Mouse (Mus musculus): ENCODE results near the gene Cntn1. TPM values are rescaled to one million over a fixed set of nuclear protein-coding genes. Genes with fewer than 3 reads are reported as not detected.
A peak's percentile ranks its signal among the peaks of the same experiment; 100 is the strongest.
"Not testable (repeated sequence)": the region's sequence is repeated elsewhere in the genome, so short reads cannot be mapped to it uniquely, and the experiment has no call there.

The Cntn1 gene
- polyA plus RNA-seq, 1 experiment = 0.48 TPM

DNA sequence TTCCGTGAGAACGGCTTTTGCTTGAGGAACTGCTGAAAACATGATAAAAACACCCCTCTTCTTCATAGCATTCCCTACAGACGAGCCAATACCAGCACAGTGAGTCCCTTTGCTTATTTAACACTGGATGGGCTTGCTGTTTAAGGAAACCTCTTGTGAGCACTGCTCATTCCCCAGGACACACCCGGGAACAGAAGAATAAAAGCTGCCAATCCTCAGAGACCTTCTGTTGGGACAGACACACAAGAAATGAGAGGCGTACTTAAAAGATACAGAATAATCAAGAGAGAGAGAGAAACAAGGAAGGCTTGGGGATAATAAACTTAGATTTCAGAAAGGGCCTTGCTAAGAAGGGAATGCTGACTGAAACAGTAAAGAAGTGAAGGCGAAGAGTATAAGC, 184.9 kb downstream of the Cntn1 start:
- WGBS = 58% methylated on average over 6 of the region's 6 CpGs
- DNase-seq (ENCODE audit: low read depth, low spot score) = no peak

DNA sequence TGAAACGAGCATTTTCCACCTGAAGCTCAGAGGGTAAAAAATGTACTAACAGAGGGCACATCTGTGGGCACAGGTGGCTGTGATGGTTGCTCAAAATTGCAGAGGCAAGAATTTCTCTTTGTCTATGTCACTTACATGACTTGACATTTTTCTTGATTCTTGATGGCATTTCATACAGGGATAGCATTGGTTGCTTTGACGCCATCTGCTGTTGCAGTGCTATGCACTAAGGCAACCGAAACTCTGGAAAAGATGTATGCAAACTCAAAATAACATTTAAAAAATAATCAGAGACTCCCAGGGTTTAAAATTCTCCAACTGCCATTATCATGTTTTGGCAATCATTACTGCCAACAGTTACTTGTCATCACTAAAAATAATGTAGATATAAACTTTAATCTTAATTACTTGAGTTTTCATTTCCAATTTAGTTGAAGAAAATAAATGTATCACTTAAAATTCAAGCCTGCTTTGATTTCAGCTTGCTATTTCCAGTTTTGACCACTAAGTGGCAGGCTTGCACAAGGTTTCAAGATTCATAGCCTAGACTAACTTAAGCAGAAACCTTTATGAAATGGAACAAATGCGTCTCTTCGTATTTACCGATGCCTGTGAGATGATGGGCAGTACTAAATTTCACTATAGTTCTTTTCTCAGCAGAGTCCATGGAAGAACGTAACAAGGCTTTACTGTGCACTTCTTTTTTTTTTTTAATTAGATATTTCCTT, 214.2 kb downstream of the Cntn1 start:
- DNase-seq (ENCODE audit: low read depth, low spot score) = peak; percentile 7
- 16% methylated on average over 7 of the region's 7 CpGs for WGBS

GRCm38 (mm10) chr15:92268341-92268740, 217.4 kb downstream of the Cntn1 start:
- no peak for DNase-seq (ENCODE audit: low read depth, low spot score)
- 66% methylated on average over 3 of the region's 3 CpGs for WGBS

GRCm38 (mm10) chr15:92268741-92269322, 217.9 kb downstream of the Cntn1 start:
- 79% methylated on average over 18 of the region's 18 CpGs for WGBS

GRCm38 (mm10) chr15:92271801-92272365, 220.9 kb downstream of the Cntn1 start:
- DNase-seq (ENCODE audit: low read depth, low spot score) = no peak
- 80% methylated on average over 6 of the region's 6 CpGs for WGBS

More at GRCm38 (mm10) chr15:92268741-92269322, 217.9 kb downstream of the Cntn1 start:
- no peak for DNase-seq (ENCODE audit: low read depth, low spot score)

GRCm38 (mm10) chr15:92276826-92277225, 225.9 kb downstream of the Cntn1 start:
- no peak for DNase-seq (ENCODE audit: low read depth, low spot score)
- whole genome bisulfite sequencing = 36% methylated on average over 4 of the region's 4 CpGs

DNA sequence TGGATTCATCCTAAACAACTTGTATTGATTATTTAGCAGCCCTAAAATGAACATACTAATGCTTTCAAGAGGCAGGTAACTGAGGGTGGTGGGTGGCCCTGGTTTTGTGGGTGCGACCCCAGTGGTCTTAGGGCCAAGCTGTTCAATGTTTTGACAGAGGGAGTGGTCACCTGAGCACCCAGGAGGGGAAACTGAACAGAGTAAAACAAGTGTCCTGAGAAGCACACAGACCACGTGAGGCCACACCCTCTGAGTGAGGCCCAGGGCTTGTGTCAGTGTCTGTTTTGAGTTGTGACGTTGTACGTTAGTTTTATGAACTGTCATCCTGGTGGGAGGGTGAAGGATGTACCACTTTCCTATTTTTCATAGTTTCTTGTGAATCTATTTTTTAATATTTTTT, 227.0 kb downstream of the Cntn1 start:
- 56% methylated on average over 4 of the region's 4 CpGs for WGBS
- no peak for DNase-seq (ENCODE audit: low read depth, low spot score)

- WGBS = 70% methylated on average over 6 of the region's 6 CpGs
Measured at GRCm38 (mm10) chr15:92280966-92281365, 230.0 kb downstream of the Cntn1 start.

DNA sequence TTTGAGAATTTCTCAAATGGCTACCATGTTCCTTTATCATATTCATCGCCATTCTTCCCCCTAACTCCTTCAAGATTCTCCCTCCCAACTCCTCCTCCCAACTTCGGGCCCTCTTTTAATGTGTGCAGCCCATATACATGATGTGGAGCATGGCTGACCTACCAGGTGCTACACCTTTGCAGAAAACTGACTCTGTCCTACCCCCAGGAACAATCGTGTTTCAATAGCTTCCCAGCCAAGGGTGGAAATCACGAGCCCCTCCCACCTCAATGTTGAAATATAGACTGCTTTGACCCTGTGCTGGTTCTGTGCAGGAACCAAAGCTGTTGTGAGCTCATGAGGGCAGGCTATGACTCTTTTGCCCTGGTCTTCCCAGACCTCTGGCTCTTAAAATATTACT, 236.7 kb downstream of the Cntn1 start:
- WGBS = 71% methylated on average over 4 of the region's 4 CpGs
- no peak for DNase-seq (ENCODE audit: low read depth, low spot score)

More at GRCm38 (mm10) chr15:92280966-92281365, 230.0 kb downstream of the Cntn1 start:
- no peak for DNase-seq (ENCODE audit: low read depth, low spot score)

- 83% methylated on average over 3 of the region's 3 CpGs for WGBS
- no peak for DNase-seq (ENCODE audit: low read depth, low spot score)
Measured at GRCm38 (mm10) chr15:92296479-92296878, 245.5 kb downstream of the Cntn1 start.

DNA sequence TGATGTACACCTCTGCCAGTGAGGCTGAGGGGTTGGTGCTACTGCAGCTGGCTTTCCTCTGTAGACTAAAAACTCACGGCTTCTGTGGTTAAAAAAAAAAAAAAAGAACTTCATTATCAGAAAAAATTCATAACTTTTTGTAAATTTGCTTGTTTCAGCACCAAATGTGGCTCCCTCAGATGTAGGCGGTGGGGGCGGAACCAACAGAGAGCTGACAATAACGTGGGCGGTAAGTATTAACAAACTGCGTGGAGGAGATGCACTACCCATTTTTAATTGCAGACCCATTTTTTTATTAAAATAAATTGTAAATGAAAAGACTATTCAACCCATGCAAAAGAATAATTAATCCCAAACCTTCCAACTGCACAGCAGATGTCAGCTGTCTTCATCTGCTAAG, 251.8 kb downstream of the Cntn1 start:
- no peak for DNase-seq (ENCODE audit: low read depth, low spot score)
- 87% methylated on average over 6 of the region's 6 CpGs for WGBS

GRCm38 (mm10) chr15:92304221-92304620, 253.3 kb downstream of the Cntn1 start:
- WGBS = 52% methylated on average over 5 of the region's 5 CpGs
- no peak for DNase-seq (ENCODE audit: low read depth, low spot score)

DNA sequence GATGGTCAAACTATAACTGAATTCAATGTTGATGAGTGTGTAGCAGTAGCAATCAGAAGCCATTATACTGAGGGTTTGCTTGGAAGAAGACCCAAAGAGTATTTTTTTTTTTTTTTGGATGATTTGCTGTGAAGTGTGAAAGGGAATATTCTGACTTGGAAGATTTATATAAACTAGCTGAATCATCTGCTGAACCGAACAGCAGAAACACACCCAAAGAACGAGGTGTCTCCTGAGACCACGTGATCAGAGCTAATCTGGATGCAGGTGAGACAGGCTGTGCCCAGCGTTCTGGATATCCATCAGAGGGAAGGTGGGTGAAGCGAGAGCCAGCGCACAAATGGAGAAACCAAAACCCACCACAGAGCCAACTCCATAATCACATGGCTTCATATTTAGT, 271.0 kb downstream of the Cntn1 start:
- DNase-seq (ENCODE audit: low read depth, low spot score) = no peak
- WGBS = 83% methylated on average over 6 of the region's 6 CpGs

DNA sequence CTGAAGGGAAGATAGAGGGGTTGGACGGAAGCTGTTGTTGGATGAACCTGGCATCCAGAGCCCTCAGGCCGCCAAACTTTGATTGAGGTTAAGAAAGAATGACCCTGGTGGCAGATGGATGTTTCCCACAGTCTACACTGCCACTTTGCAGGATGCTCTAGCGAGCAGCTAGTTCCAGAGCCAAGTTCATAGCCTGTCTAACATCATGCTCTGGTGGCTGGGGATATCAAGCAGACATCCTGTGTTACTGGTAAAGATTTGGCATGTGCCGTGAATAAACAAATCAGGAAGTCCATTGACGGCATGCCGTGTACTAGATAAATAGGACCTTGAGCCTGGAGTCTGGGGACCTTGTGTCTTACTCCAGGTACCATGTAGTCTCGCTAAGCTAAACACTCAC, 276.1 kb downstream of the Cntn1 start:
- no peak for DNase-seq (ENCODE audit: low read depth, low spot score)
- WGBS = 70% methylated on average over 7 of the region's 7 CpGs

DNA sequence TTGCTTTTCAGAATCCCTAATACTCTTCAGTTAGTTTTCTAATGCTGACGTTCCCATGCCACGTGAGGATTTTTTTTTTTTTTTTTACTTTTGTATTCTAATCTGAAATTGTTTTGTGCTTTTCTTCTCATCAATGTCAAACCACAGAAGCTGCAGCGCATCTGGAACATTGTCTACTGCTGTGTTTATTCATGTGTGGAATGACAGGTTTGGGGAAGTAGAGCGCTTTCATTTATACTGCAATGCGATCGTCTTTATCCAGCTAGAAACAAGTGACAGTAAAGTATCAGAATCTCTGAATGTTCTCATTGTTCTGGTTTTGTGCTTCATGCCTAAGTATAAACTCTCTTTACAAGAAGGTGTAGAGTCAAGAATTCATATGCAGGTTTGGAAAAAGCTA, 289.3 kb downstream of the Cntn1 start:
- DNase-seq (ENCODE audit: low read depth, low spot score) = no peak
- 85% methylated on average over 6 of the region's 6 CpGs for WGBS

GRCm38 (mm10) chr15:92341424-92341823, 290.5 kb downstream of the Cntn1 start:
- no peak for DNase-seq (ENCODE audit: low read depth, low spot score)
- WGBS = 69% methylated on average over 2 of the region's 2 CpGs

DNA sequence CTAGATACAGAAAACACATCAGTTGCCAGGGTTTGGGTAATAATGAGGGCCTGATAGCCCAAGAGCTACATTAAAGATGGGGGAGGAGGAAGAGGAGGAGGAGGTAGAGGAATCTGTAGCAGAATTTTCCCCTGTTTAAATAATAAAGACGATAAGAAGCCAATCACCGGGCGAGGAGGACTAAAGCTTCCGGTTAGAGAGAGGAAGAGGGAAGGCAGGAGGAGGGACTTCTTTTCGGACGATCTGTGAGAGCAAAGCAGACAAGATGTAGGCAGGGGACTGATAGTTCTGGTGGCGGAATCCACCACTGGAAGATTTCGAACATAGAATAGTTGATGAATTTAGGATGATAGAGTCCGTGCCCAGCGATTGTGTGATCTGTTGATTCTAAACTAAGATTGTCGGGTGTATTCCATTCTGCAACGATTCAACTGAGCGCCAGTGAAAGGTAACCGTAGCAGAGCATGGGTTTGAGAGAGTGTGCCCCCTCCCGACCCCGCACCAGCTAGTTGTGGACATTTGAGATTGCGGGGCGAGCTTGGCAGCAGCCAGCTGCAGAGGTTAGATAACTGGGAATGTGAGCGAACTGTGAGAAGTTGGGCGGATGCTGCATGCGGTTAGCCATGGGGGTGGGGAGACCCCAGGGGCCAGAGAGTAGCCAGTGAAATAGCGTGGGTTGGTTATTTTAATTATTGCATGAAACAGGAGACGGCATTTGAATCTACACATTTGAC, 293.3 kb downstream of the Cntn1 start:
- DNase-seq (ENCODE audit: low read depth, low spot score) = no peak
- WGBS = 84% methylated on average over 23 of the region's 23 CpGs

- DNase-seq (ENCODE audit: low read depth, low spot score) = no peak
- WGBS = 17% methylated on average over 4 of the region's 4 CpGs
Measured at GRCm38 (mm10) chr15:92347426-92347825, 296.5 kb downstream of the Cntn1 start.

DNA sequence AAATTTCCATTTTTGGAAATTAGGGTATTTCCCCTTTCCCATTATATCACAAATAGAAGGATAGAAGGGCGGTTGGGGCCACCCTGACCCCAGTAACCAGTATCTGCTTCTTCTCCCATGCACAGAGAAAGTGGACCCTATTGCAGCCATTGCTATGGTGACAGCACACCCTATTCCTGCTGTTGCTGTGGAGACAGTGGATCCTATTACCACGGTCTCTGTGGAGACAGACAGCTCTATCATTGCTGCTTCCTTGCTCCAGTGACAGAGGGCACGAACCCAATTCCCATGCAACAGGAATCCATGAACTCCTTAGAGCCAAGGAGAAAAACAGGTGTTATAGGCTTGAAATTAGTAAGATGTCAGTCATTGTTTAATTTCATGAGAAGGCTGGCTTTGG, 296.9 kb downstream of the Cntn1 start:
- 22% methylated on average over 3 of the region's 3 CpGs for WGBS
- DNase-seq (ENCODE audit: low read depth, low spot score) = no peak

- not testable (repeated sequence) for DNase-seq (ENCODE audit: low read depth, low spot score)
Measured at GRCm38 (mm10) chr15:92348453-92348852, 297.5 kb downstream of the Cntn1 start.

Data from large intestine, adult 2 months (tissue).